Mouse (Mus musculus) activated CD4-positive, CD25-positive, alpha-beta regulatory T cell, adult 4 months (primary cell): ENCODE results near the gene Stab2. TPM values are rescaled to one million over a fixed set of nuclear protein-coding genes. Genes with fewer than 3 reads are reported as not detected.

ENCODE experiments used
- ATAC-seq: one replicate; pipeline ENCODE4 v1.8.0; 2017
- polyA plus RNA-seq, 2 experiments: library from polyadenylated mRNA; unstranded; fragments of 100-300 nt; shearing (Covaris generic); gene quantifications; one replicate each; pipeline ENCODE4 v1.2.1; 2017

Stab2 gene
- polyA plus RNA-seq, 2 experiments from 2014 or later, result not detected

- no peak for ATAC-seq
These were observed 117.5 kb downstream of the Stab2 start for GRCm38 (mm10) chr10:86890166-86890930.

DNA sequence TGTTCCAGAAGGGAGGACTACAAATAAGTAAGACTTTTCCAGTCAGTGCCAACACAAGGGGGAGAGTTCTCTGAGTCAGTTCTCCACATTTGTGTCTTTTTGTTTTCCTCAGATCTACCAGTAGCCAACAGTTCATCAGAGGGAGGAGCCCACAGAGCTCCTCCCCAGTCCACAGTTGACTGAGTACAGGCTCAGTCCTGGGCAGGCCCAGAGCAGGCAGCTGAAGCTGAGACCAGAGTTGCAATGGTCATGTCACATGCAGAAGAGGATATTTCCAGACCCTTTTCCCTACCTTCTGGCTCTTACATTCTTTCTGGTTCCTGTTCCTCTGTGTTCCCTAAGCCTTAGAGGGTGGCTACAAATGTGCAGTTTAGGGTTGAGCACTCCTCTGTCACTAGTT, 118.4 kb downstream of the Stab2 start:
- no peak for ATAC-seq

DNA sequence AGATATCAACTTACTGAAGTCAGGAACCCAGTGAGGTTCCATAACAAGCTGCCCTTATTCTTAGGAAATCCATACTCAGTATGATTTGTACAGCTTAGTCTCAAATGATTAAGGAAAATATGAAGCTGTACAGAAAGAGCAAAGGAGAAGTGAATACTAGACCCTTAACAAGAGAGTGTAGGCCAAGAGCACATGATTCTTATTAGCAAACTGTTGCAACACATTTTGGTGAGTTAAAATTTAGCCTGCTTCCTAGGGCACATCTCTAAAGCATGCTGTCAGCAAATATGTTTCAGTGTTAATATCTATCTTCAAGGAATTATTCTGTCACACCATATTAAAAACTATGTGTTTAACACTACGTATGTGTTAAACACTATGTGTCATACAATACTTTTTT, 121.4 kb downstream of the Stab2 start:
- no peak for ATAC-seq

GRCm38 (mm10) chr10:86881448-86881847, 126.4 kb downstream of the Stab2 start:
- no peak for ATAC-seq

DNA sequence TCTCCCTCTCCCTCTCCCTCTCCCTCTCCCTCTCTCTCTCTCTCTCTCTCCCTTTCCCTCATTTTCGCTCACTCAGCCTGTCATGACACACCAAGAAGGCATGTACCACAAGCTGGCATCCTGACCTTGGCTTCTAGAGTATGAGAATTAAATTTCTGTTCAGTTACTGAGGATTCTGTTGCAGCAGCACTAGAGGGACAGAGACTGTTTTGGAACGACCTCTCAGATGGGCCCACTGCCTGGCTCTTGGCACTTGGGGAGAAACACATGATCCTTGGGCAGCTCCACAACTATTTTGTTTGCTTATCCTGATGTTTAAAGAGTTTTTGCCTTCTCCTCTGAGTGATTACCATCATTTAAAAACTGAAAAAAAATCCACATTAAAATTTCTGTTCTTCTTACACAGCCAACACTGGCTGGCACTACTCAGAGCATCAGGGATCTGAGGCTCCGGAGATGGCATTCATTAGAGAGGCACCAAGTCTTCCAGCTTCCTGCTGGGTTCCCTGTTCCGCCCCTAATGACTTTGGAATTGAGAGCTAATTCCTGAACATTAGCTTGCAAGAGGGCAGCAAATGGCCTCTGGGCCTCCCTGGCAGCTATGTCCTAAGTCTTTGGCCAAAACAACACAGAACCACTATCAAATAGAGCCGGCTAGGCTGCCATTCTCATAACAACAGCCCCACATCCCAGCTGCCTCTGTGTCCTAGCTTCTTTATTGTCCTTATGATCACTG, 127.6 kb downstream of the Stab2 start:
- ATAC-seq, result no peak

GRCm38 (mm10) chr10:86878721-86879120, 129.1 kb downstream of the Stab2 start:
- no peak for ATAC-seq

DNA sequence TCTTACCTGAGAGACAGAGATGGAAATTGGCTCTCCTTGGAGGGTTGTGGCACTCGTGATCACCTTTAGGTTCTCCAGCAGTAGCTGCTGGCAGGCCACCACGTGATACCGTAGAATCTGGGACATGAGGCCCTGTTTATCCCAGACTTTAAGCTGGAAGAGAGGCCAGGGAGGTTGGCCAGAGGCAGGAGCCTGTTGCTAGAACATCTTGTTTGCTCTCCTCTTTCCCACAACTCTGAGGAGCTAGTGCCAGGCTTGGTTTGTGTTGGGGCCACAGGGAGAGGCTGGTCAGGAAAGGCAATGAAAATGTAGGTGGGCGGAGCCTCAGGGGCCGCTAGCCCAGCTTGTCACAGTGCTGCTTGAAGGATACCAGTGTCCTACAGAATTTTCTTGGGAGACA, 135.2 kb downstream of the Stab2 start:
- ATAC-seq, result no peak

GRCm38 (mm10) chr10:86872121-86872520, 135.7 kb downstream of the Stab2 start:
- no peak for ATAC-seq

- ATAC-seq, result no peak
These were observed 144.4 kb downstream of the Stab2 start for GRCm38 (mm10) chr10:86863429-86863828.

GRCm38 (mm10) chr10:86862496-86862895, 145.3 kb downstream of the Stab2 start:
- no peak for ATAC-seq

GRCm38 (mm10) chr10:86860396-86860795, 147.4 kb downstream of the Stab2 start:
- no peak for ATAC-seq

GRCm38 (mm10) chr10:86853433-86853832, 154.4 kb downstream of the Stab2 start:
- no peak for ATAC-seq

GRCm38 (mm10) chr10:86852160-86852559, 155.7 kb downstream of the Stab2 start:
- ATAC-seq, result no peak

- ATAC-seq, result no peak
These were observed 158.3 kb downstream of the Stab2 start for GRCm38 (mm10) chr10:86849508-86849907.

GRCm38 (mm10) chr10:86849087-86849486, 158.7 kb downstream of the Stab2 start:
- ATAC-seq, result no peak

DNA sequence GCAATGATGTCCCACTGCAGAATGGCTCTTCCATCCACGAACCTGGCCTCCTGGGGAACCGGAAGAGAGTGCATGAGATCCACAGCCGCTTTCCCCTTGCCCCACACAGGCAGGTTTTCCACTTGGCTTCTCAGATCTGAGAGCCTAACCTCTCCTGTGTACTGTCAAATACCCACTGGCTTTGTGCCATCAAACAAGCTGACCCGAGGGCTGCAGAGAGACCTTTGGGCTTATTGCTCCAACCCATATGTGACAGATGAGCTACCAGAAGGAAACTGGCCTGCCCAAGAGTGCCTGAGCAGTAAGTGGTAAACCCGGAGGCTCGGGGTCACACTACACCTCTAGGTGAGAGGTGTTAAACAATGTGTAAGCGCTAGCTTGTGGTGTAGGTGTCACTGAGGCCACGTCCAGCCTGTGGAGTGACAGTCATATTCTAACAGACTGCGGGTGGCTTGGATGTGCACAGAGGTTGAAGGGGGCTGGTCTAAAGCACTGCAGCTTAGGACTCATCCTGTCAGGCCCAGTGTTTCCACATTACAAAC, 160.8 kb downstream of the Stab2 start:
- ATAC-seq, result no peak

- no peak for ATAC-seq
These were observed 165.2 kb downstream of the Stab2 start for GRCm38 (mm10) chr10:86842659-86843058.

DNA sequence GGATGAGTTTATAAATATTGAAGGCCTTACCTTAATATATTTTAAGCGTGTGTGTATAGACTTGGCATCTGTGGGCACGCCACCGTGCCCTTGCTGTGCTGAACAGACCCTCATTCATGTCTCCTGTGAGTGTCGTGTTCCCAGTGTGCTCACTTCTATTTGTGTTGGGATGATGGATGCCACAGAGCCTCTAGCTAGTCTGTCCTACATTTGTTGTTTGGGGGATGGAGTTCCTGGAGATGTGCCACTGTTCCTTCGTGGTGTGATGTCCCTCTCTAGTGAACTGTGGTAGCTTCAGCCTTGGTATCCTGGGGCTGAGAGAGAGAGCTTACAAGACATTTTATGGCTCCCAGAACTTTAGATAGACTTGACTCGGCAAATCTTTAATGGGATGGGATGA, 169.0 kb downstream of the Stab2 start:
- ATAC-seq, result no peak

DNA sequence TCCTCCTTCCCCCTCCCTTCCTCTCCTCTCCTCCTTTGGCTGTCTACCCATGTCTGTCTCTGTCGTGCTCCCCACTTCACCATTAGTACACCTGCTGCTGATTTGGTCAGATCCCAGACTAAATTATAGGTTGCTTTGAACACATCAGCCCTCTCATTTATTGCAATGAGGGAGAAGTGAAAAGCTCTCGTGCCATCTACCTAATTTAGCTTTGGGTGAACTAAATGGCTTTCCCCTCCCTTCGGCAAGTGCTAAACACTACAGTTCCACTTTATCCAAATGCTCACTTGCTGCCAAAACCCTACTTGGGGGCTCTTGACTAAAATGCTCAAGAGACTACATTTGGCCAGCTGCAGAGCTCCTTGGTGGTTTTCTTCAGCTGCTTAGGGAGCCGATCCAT, 171.0 kb downstream of the Stab2 start:
- ATAC-seq, result no peak

DNA sequence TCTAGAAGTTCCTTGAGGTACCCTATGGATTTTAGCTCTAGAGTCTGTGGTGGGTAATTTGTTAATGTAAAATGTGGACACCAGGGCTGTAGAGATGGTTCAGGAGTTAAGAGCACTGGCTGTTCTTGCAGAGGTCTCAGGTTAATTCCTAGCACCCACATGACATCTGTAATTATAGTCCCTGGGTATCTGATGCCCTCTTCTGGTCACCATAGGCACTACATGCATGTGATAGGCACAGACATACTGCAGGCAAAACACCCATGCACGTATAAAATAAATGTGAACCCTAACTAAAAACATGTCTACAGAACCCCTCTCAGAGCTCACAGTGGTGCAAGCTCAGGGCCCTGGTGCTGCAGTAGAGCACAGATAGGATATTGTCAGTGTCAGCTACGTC, 178.3 kb downstream of the Stab2 start:
- ATAC-seq, result no peak

DNA sequence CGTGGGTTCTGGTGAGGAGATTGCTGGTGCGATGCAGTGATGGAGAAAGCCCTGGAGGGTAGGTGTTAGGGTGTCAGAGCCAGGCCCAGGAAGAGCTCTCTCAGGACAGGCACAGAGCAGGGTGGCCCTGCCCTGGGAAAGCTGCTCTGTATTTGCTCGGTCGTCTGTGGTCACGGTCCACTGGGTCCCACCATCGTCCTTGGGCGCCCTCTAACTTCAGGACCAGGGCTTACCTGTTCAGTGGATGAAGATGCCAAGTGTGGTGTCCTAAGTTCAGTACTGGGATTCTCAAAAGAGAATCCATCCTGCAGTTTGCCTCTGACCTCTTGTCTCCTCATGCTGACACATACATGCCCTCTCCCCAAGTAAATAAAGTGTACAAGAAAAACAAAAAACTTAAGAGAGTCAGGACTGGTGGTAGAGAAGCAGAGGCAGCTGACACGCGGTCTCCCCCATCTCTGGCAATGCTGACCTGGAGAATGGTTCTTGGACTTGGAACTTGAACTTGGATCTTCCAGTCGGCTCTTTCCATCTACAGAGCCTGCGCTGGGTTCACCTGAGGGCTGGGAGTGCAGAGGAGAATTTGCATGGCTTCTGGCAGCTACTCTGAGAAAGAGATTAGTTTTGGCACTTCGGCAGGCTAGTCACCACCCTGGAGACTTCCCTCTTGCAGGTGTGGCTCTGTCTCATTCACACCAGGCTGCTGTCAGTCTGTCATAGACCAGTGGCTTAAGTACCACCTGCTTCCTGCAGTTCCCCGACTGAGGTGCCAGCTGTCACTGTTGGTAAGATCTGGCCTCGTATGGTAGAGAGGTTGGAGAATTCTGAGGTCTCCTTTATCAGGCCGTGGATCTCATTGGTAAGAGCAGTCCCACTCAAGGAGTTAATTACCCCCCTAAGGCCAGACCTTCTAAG, 179.3 kb downstream of the Stab2 start:
- no peak for ATAC-seq

- ATAC-seq, result no peak
These were observed 180.9 kb downstream of the Stab2 start for GRCm38 (mm10) chr10:86826929-86827328.
